Mouse (Mus musculus) cerebellum, postnatal 14 days (tissue): ENCODE measurements at regions not wholly inside any gene's neighbourhood (a gene's known extent, or its start where the extent isn't known, plus 50 kb on each side); places are given as distances from the start of the nearest gene placed in this dataset.
A peak's percentile ranks its signal among the peaks of the same experiment; 100 is the strongest.
"Not testable (repeated sequence)": the region's sequence is repeated elsewhere in the genome, so short reads cannot be mapped to it uniquely, and the experiment has no call there.

Source experiments
- DNase-seq, 2 experiments: peaks; one replicate each; pipeline ENCODE4 v3.0.0; 2021; ENCODE audit warnings: mixed read lengths in 2 of 2

- no peak for DNase-seq
These were observed 60.4 kb upstream of the Poc5 start for GRCm38 (mm10) chr13:96327707-96328106.

- DNase-seq, result no peak
These were observed 63.5 kb upstream of the Poc5 start for GRCm38 (mm10) chr13:96324636-96325035.

- not testable (repeated sequence) for DNase-seq
These were observed 70.9 kb upstream of the Poc5 start for GRCm38 (mm10) chr13:96317161-96317560.

GRCm38 (mm10) chr13:96313241-96313640 lies 74.9 kb upstream of the Poc5 start:
- no peak for DNase-seq

GRCm38 (mm10) chr13:96302495-96302894 lies 85.6 kb upstream of the Poc5 start:
- no peak for DNase-seq

DNA sequence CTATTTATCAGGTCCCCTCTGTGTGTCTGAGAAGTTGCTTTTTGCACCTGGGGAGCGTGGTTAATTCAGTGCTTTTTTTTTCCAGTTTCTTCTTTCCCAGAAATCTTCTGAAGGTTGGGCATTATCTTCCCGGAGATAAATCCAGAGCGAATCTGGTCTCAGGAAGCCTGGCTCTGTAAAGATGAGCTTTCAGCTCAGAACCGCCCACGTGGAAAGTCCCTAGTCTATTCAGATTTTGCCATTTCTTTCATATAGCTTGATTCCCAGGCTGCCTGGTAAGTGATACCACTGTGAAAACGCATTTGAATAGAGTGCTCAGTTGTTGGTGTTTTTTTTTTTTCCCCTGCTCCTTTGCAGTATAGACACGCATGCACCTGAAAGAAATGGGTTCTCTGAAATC lies 100.3 kb upstream of the Poc5 start:
- DNase-seq, result no peak

- no peak for DNase-seq
These were observed 118.1 kb upstream of the Poc5 start for GRCm38 (mm10) chr13:96269946-96270345.

GRCm38 (mm10) chr13:96256001-96256400 lies 123.6 kb upstream of the Sv2c start:
- DNase-seq, result no peak

GRCm38 (mm10) chr13:96254391-96254790 lies 122.0 kb upstream of the Sv2c start:
- peak; percentile 42 to 58 for DNase-seq

GRCm38 (mm10) chr13:96220763-96221162 lies 88.4 kb upstream of the Sv2c start:
- DNase-seq, result no peak

- peak; percentile 40 to 54 for DNase-seq
These were observed 83.1 kb upstream of the Sv2c start for GRCm38 (mm10) chr13:96215496-96215895.

DNA sequence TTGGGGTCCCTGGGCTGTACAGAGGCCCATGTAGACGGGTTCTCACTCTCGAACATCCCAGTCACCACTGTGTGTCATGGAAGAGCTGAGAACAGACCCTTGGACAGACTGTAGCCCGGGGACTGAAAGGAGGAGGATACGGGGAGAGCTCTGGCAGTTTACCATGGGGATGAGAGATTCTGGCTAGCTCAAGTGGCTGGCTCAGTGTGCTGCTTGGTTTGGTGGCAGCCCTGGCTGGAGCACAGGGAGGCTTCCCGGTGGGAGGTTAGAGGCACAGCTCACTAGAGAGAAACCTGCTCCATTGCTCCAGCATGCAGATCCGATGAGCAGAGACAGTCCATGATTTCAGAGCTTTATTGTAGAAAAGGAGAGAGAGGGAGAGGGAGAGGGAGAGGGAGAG lies 82.7 kb upstream of the Sv2c start:
- DNase-seq, result peak; percentile 53 to 64

DNA sequence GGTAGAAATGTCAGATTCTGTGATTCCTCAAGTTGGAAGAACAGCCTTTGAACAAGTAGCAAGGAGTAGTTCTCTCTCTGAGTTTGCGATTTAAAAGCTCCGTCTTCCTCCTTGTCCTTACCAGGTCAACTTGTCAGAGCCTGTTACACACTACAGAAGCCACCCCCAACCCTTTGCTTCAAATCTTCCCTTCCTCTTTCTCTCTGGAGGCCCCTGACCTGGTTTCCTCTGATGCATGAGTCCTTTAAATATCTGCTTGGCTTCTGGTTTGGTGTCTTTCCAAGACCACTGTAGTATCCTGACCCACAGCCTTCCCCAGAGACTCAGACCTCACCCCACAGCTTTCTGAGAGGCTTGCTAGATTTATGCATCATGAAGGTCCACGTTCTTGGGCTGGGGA lies 73.7 kb upstream of the Sv2c start:
- no peak for DNase-seq

- DNase-seq, result no peak
These were observed 56.2 kb upstream of the Sv2c start for GRCm38 (mm10) chr13:96188618-96189017.
